Mouse (Mus musculus) liver, embryonic 11.5 days (tissue): ENCODE measurements at regions not wholly inside any gene's neighbourhood (a gene's known extent, or its start where the extent isn't known, plus 50 kb on each side); places are given as distances from the start of the nearest gene placed in this dataset.
"Not testable (repeated sequence)": the region's sequence is repeated elsewhere in the genome, so short reads cannot be mapped to it uniquely, and the experiment has no call there.

Experiments
- ATAC-seq: fragments of 200-750 bp; cut with Nextera tagmentation; replicated peaks from 2 replicates; pipeline ENCODE4 v1.8.0; 2017; ENCODE audit warnings: moderate number of reproducible peaks, mild to moderate bottlenecking, moderate TSS enrichment, moderate library complexity; ENCODE audit not compliant: low FRiP score
- DNase-seq: peaks from one replicate; pipeline ENCODE4 v3.0.0-alpha.2; 2017; ENCODE audit warnings: low spot score
- H3K27ac ChIP-seq: fragments of 300-500 bp; sonication (generic); 2 replicates; pipeline ENCODE4 v1.5.1; 2014; ENCODE audit warnings: mild to moderate bottlenecking, low read depth, low read length, control low read depth
- H3K27me3 ChIP-seq: fragments of 300-500 bp; sonication (generic); replicated peaks from 2 replicates; pipeline ENCODE4 v1.6.1; 2014; ENCODE audit warnings: low read length, mixed read lengths; ENCODE audit not compliant: control insufficient read depth, insufficient read depth
- H3K36me3 ChIP-seq: fragments of 300-500 bp; sonication (generic); 2 replicates; pipeline ENCODE4 v1.6.1; 2014; ENCODE audit warnings: mild to moderate bottlenecking, low read length, moderate library complexity, mixed read lengths; ENCODE audit not compliant: control insufficient read depth, insufficient read depth
- H3K4me1 ChIP-seq: fragments of 300-500 bp; sonication (generic); replicated peaks from 2 replicates; pipeline ENCODE4 v1.6.1; 2014; ENCODE audit warnings: low read length, mixed read lengths; ENCODE audit not compliant: control insufficient read depth, insufficient read depth
- H3K4me2 ChIP-seq: fragments of 300-500 bp; sonication (generic); 2 replicates; pipeline ENCODE4 v1.6.1; 2014; ENCODE audit warnings: mild to moderate bottlenecking, control low read depth, moderate library complexity
- H3K4me3 ChIP-seq: fragments of 300-500 bp; sonication (generic); 2 replicates; pipeline ENCODE4 v1.5.1; 2014; ENCODE audit warnings: low read depth, low read length, control low read depth
- H3K9ac ChIP-seq: fragments of 300-500 bp; sonication (generic); 2 replicates; pipeline ENCODE4 v1.6.1; 2014; ENCODE audit warnings: low read depth, low read length, control low read depth
- H3K9me3 ChIP-seq: fragments of 300-500 bp; sonication (generic); 2 replicates; pipeline ENCODE4 v1.6.1; 2016; ENCODE audit warnings: low read length, inconsistent platforms, mixed read lengths; ENCODE audit not compliant: control insufficient read depth
- WGBS: fragments of 180-500 bp; shearing (Covaris S2); extraction: QIAGEN DNeasy Blood & Tissue Kit; methylation state at CpG from one replicate; pipeline ENCODE4 v1.1.7; 2014; 5-methylcytosine and 5-hydroxymethylcytosine counted together

DNA sequence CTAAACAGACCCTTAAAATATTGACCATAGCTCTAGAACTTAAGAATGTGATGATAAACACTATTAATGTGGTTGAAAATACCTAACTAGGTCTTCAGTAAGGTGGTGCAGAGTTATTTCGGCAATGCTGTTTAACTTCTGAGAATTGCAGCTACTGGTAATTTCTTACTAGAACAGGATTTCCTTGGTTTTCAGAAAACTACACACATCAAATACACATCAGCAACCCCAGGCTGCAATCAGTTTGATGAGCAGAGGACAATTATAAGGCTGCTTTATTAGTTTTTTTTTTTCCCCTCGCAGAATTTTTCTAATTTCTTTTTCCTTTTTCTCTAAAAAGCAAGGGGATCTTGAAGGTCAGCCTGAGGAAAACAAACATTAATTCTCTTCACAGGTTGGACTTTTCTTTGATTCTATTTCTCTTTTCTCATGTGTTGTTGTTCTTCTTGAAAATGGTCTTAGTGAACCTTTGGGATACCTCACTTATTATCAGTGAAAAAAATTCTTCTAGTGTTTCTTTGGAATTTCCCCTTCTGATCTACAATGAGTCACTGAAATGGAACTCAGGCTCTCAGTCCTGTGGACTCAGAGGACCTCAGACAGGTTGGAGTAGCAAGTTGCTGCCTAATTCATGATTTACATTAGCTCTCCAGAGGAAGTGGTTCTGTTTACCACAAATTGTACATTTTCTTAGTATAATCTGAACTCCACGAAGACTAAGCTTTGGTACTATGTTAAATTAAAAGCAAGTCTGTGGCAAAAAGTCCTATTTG, 194.9 kb upstream of the Klf6 start:
- no peaks in the 10 kb centered on the region for H3K36me3 ChIP-seq
- DNase-seq (no peak), ATAC-seq (no peak)
- no peak overlapping the region for H3K27ac ChIP-seq
- H3K9me3 ChIP-seq: no peaks in the 10 kb centered on the region
- no peaks in the 10 kb centered on the region for H3K4me1 ChIP-seq
- no peak overlapping the region for H3K4me2 ChIP-seq
- no peaks in the 10 kb centered on the region for H3K27me3 ChIP-seq
- H3K9ac ChIP-seq: no peak overlapping the region
- WGBS: 70% methylated on average over 3 of the region's 3 CpGs
- H3K4me3 ChIP-seq: no peak overlapping the region

DNA sequence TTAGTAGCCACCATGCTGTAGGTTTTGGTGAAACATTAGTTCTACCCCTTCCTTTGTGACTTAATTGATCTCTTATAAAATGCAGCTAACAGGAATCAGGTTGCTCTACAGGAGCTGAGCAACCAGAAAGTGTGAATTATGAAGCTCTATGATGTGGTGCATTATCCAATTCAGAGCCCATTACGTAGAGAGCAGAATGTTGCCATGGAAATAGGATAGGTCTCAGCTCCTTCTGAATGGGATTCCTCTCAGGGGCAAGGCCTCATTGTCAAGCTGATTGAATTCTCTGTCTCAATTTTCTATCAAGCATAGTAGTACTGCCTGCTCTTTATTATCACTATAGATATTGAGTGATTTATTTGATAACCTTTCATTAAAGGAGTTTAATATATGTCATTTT, 185.6 kb upstream of the Klf6 start:
- 62% methylated on average over 1 of the region's 1 CpGs for WGBS

DNA sequence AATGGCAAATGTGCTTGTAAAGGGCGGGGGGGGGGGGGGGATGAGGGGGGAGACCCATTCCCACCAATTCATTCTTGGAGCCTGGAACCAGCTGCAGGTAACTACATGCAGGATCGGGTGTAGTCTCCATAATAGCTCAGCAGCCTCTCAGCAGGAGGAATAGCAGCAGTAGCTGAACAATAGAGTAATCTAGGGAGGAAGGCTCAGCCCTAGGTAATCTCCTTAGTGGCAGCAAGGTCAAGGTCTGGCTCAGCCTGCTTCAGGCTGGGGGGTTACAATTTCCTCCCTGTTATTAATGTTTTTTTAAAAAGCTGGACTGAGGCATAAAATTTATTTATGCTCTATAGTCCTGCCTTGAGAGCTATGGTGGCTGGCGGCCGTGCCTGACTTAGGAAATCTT, 171.2 kb upstream of the Klf6 start:
- Histone ChIP-seq H3K4me1 (no peaks in the 10 kb centered on the region), H3K4me3 (no peak overlapping the region), H3K27me3 (no peaks in the 10 kb centered on the region), H3K36me3 (no peaks in the 10 kb centered on the region), H3K9ac (no peak overlapping the region), H3K4me2 (no peak overlapping the region), H3K9me3 (no peaks in the 10 kb centered on the region), H3K27ac (no peak overlapping the region)
- ATAC-seq (no peak), DNase-seq (no peak)
- 91% methylated on average over 3 of the region's 4 CpGs for WGBS

More for the DNA sequence above, 185.6 kb upstream of the Klf6 start:
- Histone ChIP-seq H3K27me3 (no peaks in the 10 kb centered on the region), H3K36me3 (no peaks in the 10 kb centered on the region), H3K9me3 (no peaks in the 10 kb centered on the region), H3K4me2 (no peak overlapping the region), H3K9ac (no peak overlapping the region), H3K27ac (no peak overlapping the region), H3K4me3 (no peak overlapping the region), H3K4me1 (no peaks in the 10 kb centered on the region)
- DNase-seq (no peak), ATAC-seq (no peak)

DNA sequence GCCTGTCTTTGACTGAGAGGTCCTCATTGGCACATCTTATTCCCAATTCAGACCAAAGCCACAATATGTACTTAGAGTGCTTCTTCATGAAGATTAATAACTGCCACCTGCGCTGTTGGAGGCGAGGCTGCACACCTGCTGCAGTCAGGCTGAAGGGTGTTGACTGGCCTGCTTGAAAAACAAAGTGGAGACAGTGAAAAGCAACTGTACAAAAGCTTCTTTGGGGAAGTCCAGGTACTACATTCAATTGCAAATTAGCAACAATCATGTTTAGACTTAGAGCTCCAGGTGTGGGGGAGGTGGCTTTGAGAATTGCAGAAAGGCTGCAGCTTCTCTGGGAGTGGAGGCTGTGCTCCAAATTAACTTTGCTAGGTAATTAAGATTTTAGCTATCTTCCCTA, 170.6 kb upstream of the Klf6 start:
- ATAC-seq: not testable (repeated sequence)

DNA sequence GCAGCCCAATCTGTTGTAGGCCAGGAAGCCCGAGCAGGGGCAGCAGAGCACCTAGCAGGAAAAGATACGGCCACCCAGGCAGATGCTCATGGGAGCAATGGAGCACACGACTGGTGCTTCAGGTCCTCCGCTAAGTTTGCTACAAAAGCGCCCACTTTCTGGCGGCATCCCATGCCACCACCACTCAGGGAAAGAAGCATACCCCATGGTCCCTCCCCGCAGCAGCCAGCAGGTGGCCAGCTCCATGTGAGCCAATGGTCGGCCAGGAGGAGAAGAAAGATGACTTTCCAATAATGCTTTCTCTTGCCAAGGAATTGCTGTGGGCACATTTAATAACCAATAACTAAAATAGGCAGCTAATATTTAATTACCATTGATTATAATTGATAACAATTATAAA, 166.7 kb upstream of the Klf6 start:
- DNase-seq (no peak), ATAC-seq (no peak)
- no peaks in the 10 kb centered on the region for H3K4me1 ChIP-seq
- no peak overlapping the region for H3K4me2 ChIP-seq
- no peaks in the 10 kb centered on the region for H3K36me3 ChIP-seq
- H3K27ac ChIP-seq: no peak overlapping the region
- H3K27me3 ChIP-seq: no peaks in the 10 kb centered on the region
- no peaks in the 10 kb centered on the region for H3K9me3 ChIP-seq
- no peak overlapping the region for H3K9ac ChIP-seq
- WGBS: 87% methylated on average over 8 of the region's 8 CpGs
- no peak overlapping the region for H3K4me3 ChIP-seq

More for the DNA sequence above, 170.6 kb upstream of the Klf6 start:
- WGBS: 82% methylated on average over 2 of the region's 2 CpGs
- H3K4me3 ChIP-seq, H3K27me3 ChIP-seq, H3K4me2 ChIP-seq, H3K27ac ChIP-seq, H3K36me3 ChIP-seq, H3K9ac ChIP-seq, DNase-seq, H3K4me1 ChIP-seq, H3K9me3 ChIP-seq: not testable (repeated sequence)

DNA sequence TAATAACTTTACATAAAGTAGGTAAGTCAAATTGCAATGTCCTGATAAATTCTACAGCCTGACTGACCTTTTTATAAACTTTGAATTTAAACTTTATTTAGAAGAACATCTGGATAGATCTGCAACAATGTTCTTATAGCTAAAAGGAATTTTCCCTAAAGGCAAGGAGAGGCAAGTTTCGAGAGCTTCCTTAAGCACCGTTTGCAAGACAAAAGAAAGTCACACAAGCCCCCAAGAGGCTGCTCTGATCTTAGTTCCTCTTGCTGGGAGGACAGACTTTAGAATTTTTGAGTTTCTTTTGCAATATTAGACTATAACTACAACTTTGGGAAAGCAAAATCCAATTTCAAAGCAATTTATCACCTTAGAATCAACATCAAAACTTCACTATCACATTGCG, 165.7 kb upstream of the Klf6 start:
- 72% methylated on average over 3 of the region's 3 CpGs for WGBS

DNA sequence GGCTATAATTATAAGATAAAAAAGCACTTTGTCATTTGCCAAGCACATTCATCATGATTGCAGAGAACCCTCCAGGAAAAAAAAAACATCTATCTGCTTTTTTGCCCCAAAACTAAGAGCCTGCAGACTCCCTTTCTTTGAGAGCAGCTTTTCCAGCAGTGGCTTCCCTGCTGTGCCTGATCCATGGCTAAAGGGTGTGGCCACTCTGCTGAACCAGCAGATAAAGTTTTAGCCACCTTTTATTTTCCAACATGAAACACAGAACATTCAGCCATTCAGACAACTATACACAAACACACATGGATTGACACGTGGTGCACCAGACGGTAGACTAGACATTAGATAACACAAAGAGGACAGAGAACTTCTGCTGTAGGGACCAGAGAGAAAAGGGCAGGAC, 164.9 kb upstream of the Klf6 start:
- 46% methylated on average over 2 of the region's 2 CpGs for WGBS
- Histone ChIP-seq H3K27me3 (no peaks in the 10 kb centered on the region), H3K9ac (no peak overlapping the region), H3K4me2 (no peak overlapping the region), H3K36me3 (no peaks in the 10 kb centered on the region), H3K4me1 (no peaks in the 10 kb centered on the region), H3K9me3 (no peaks in the 10 kb centered on the region), H3K4me3 (no peak overlapping the region), H3K27ac (no peak overlapping the region)
- DNase-seq: no peak
- ATAC-seq: no peak

More for the DNA sequence above, 165.7 kb upstream of the Klf6 start:
- H3K9ac ChIP-seq, H3K9me3 ChIP-seq, H3K27me3 ChIP-seq, H3K4me2 ChIP-seq, H3K27ac ChIP-seq, H3K36me3 ChIP-seq, ATAC-seq, H3K4me3 ChIP-seq, H3K4me1 ChIP-seq, DNase-seq: not testable (repeated sequence)

DNA sequence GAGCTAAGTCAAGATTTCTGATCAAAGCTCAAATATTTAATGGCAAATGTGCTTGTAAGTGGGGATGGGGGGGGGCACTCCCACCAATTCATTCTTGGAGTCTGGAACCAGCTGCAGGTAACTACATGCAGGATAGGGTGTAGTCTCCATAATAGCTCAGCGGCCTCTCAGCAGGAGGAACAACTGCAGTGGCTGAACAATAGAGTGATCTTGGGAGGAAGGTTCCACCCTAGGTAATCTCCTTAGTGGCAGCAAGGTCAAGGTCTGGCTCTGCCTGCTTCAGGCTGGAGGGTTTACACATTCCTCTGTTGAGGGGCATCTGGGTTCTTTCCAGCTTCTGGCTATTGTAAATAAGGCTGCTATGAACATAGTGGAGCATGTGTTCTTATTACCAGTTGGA, 164.0 kb upstream of the Klf6 start:
- not testable (repeated sequence) for H3K9ac ChIP-seq, H3K9me3 ChIP-seq, H3K36me3 ChIP-seq, H3K4me3 ChIP-seq, ATAC-seq, H3K27ac ChIP-seq, H3K27me3 ChIP-seq, H3K4me1 ChIP-seq, DNase-seq, H3K4me2 ChIP-seq
- 66% methylated on average over 1 of the region's 1 CpGs for WGBS

DNA sequence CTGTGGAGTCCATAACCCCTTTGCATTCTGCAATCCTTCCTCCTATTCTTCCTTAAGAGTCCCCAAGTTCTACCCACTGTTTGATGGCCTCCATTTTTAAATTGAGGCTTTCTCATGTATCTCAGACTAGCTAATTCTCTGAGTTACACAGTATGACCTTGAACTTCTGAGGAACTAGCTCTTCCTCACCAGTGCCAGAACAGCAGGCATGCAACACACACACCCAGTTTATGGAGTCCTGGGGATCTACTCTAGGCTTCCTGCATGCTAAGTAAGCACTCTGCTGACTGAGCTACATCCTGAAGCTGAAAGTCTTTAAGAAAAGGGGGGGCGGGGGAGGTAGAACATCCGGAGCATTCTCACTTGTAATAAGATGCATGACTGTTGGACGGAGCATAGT, 159.2 kb upstream of the Klf6 start:
- no peak overlapping the region for H3K27ac ChIP-seq
- H3K36me3 ChIP-seq: no peaks in the 10 kb centered on the region
- H3K4me1 ChIP-seq: no peaks in the 10 kb centered on the region
- DNase-seq: no peak
- no peaks in the 10 kb centered on the region for H3K9me3 ChIP-seq
- no peak overlapping the region for H3K4me2 ChIP-seq
- H3K9ac ChIP-seq: no peak overlapping the region
- 87% methylated on average over 3 of the region's 3 CpGs for WGBS
- no peak overlapping the region for H3K4me3 ChIP-seq
- no peak for ATAC-seq
- no peaks in the 10 kb centered on the region for H3K27me3 ChIP-seq
